Mouse (Mus musculus): ENCODE measurements around the gene Lemd1.

DNA sequence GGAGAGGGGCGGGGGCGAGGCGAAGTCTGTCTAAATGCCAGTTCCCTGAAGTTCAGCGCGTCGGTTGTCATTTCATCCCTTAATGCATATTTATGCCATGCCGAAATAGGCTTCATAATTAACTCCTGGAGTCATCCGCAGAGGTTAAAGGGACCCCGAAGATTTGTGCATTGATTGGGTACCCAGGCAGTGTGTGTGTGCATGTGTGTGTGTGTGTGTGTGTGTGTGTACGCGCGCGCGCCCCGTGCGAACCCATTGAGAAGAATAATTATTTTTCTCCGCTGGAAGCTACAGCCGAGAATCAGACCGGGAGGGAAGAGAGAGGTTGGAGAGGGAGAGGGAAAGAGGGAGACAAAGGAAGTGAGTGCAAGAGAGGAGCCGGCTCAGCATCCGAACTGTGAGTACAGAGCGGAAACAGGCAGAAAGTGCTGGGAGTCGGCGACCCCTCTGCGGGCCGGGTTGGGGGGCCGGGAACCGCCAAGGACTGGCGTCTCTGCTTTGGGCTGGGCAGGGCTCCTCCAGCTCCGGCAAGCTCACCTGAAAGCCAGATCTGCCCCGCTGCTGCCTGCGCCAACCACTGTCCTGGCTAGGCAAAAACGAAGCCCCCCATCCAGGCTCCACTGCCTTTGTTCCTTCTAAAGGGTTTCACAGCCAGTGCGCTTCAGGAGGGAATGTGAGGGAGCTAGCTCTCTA, at the start of gene Lemd1, which contains the start of gene AC124108.1:
- TF ChIP-seq CTCF (IDR thresholded peaks at IDR 0.05; ENCODE audit: insufficient read depth, low read length): no peak
- TF ChIP-seq POLR2A (IDR thresholded peaks at IDR 0.05; ENCODE audit: borderline replicate concordance, extremely low read depth, low read depth, low read length): no peak

All from lung, adult 2 months (tissue).